Mouse (Mus musculus): ENCODE data around the gene Colca2.

Colca2 gene

GRCm38 (mm10) chr9:51272102-51272501 lies 6.3 kb downstream of the Colca2 start:
- DNase-seq (ENCODE audit: low spot score in 2 of 2) = no peak

GRCm38 (mm10) chr9:51271073-51271472 lies 7.3 kb downstream of the Colca2 start:
- DNase-seq (ENCODE audit: low spot score in 2 of 2) = no peak

GRCm38 (mm10) chr9:51268852-51269251 lies 9.5 kb downstream of the Colca2 start:
- DNase-seq (ENCODE audit: low spot score in 2 of 2) = no peak

- DNase-seq (ENCODE audit: low spot score in 2 of 2) = no peak
These were observed 19.9 kb downstream of the Colca2 start for GRCm38 (mm10) chr9:51258426-51258825.

- DNase-seq (ENCODE audit: low spot score in 2 of 2) = no peak
These were observed 21.4 kb downstream of the Colca2 start for GRCm38 (mm10) chr9:51256780-51257502.

- no peak for DNase-seq (ENCODE audit: low spot score in 2 of 2)
These were observed 39.5 kb downstream of the Colca2 start for GRCm38 (mm10) chr9:51238741-51239385.

- no peak for DNase-seq (ENCODE audit: low spot score in 2 of 2)
These were observed 46.2 kb downstream of the Colca2 start for GRCm38 (mm10) chr9:51232163-51232562.

- no peak for DNase-seq (ENCODE audit: low spot score in 2 of 2)
These were observed 47.5 kb downstream of the Colca2 start for GRCm38 (mm10) chr9:51230701-51231389.

- DNase-seq (ENCODE audit: low spot score in 2 of 2) = no peak
These were observed 52.7 kb downstream of the Colca2 start for GRCm38 (mm10) chr9:51225636-51226166.

All from cerebellum, postnatal 4 days (tissue).